Mouse (Mus musculus) T-helper 1 cell (primary cell): Measurements from ENCODE around the gene Nrtn.

Source experiments
- in situ Hi-C: fragments of 300-600 bp; cut with MboI, MseI; formaldehyde crosslinking; loops from one replicate; pipeline ENCODE4 v1.15.1; 2025; ENCODE audit warnings: high pct_unique_total_duplicates

Gene Nrtn

DNA sequence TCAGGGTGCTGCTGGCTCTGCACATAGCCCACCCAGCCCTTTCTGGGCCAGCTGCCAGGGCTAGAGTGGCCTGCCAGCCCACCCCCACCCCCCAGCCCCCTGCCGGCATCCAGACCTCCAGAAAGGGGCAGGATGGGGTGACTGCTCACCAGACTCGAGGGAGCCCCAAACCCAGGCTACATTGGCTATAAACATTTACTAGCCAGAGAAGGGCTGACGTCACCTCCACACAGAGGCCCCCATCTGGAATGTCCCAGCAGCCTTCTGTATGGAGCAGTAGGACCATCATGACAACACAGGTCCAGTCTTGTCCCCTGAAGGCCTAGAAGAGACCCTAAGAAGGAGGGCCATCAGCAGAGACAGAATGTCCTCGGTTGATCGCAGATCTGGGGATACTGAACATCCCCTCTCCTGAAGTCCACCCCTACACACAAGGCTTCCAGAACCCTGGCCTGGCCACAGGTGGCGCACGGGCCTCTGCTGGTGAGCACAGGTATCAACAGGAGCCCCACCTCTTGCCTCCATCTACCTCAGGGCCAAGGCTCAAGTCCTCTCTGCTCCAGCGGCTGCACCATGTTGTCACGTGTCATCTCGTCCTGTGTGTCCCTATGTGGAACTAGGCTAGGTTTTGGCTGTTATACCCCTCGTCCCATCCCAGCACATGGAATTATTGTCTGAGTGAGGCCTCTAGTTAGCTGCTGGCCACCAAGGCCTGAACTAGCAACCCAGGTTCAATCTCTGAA, 33.7 kb downstream of the Nrtn start:
- in situ Hi-C loops: no loop called here

DNA sequence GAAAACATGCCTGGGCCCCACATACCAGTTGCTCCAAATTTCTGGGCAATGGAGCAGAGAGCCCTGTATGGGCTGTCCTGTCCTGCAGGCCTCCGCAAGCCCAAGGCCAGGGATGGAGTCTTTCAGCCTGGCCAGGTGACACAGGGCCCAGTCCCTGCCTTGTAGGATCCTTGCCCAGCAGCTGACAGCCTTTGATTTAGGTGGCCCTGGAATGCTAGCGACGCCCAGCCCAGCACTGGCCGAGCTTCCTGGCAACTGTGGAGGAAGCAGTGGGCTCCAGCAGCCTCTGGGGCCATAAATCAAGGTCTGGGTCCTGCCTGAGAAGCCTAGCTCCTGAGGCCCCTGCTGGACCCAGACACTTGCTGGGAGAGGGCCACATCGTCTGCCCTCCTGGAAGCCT, 34.9 kb downstream of the Nrtn start:
- in situ Hi-C loops: no loop called here

DNA sequence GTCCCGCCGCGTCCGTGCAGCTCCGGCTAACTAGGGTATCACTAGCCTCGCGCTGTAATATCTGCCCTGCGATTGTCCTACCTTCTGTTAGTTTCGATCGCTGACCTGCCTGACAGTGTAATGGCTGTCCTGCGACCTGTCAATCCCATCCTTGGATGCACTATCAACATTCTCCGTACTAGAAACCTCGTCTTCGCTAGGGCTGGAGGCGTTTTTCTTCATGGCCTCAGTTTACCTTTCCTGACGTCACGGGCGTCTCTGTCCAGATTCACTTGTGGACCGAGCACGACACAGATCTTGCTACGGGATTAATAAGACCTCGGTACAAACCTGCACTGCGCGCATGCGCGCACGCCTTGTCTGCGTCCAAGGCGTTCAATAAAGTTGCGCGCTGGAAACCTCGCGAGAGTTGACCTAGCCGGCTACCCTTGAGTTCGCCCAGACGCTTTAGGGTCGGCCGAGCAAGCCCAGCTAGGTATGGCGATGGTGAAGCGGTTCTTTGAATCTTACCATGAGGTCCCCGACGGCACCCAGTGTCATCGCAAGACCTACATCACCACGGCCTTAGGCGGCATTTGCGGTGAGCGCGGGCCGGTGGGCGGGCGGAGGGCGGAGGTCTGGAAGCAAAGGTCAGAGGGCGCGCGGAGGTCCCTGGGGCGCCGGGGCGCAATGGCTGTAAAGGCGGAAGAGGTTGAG, 39.8 kb downstream of the Nrtn start, which contains the start of the genes Ndufa11 and Vmac:
Gene Ndufa11 (plus strand): TSS at position 405 of the 696 bp plus-strand sequence.
Gene Vmac (minus strand): TSS at position 660 of the 696 bp plus-strand sequence.
- in situ Hi-C loops: no loop called here

DNA sequence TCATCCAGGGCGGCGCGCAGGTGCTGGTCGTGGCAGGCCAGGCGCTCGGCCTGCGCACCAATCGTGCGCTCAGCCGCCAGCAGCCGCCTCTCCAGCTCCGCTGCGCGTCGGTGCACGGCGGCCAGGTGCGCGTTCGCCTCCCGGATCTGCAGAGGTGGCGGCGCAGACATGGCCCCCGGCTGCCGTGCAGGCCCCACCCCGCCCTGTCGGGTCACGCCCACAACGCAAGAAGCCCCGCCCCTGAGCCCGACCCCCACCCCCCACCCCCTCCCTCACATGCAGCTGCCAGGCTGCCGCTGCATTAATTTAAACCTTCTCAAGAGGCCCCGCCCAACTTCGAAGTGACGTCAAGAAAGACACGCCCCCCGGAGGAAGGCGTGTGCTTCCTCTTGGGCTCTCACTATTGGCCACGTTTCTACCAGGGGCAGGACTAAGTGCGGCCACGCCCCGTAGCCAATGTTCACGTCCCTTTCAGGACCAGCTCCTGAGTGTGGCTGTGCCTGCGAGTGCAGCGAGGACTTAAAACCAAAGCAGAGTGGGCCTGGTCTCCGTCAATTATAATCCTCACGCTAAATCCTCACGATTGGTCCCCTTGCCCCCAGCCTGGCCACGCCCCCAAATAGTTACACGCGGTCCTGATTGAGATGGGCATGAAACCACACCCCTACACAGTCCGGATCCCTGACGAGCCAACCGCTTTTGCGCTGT, 40.5 kb downstream of the Nrtn start:
- in situ Hi-C loops: no loop called here

DNA sequence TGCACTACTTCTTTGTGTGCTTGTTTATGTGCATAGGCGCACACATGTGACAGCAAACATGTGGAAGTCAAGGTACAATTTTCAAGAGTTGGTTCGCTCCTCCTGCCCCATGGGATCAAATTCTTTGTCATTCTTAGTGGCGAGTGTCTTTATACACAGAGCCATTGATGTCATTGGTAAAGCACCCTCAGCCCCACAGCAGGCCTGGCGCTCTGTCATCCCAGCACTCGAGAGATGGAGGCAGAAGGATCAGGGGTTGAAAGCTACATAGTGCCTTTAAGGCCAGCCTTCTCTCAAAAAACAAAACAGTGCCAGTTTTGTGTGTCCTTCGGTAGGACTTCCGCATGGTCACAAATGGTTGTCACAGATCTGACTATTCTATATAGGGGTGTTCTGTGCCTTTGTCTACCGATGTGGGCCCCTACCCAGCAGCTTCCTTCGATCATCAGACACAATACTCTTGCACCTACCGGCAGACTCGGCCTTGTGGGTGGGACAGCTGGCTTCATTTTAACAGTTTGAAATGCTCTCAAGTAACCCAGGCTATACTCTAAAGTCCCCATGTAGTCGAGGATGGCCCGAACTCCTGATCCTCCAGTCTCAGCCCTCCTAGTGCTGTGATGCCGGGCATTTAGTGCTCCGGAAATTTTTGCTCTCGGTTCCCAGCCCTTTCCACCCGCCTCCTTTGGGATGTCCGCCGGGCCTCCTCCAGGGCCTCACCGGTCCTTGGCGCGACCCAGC, 41.2 kb downstream of the Nrtn start:
- in situ Hi-C loops: no loop called here

DNA sequence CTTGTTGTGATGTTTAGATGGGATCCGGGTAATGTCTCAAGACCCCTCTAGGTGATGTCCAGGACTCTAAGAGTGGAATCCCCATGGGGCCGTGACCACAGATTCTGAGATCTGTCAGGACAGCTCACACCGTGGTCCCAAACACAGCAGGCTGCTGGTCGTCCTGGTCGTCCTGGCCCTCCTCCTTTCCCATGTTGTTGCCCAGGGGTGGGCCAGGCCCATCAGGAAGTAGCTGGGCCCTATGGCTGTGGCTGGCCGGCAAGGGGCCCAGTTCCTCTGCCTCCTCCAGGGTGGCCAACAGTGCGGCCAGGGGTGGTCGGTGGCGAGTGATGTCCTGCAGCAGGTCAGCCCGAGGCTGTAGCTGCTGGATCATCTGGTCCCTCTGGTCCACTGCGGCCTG, 42.0 kb downstream of the Nrtn start:
- in situ Hi-C loops: no loop called here

DNA sequence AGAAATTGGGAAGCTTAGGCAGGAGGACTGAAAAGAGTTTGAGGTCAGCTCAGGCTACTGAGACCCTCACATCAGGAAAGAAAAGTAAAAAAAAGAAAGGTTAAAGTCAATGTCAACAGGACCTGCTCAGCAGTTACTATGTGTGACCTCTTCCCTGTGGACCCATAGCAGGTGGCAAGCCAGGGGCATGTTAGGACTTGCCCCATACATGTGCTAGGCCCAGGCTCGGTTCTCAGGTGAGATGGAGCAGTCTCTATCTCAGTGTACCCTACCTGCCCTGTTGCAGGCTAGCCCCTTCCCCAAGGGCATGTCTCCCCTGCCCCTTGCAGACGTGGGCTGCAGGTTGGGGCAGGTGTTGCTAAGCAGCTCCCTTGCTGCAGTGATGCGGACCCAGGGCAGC, 47.6 kb downstream of the Nrtn start:
- in situ Hi-C loops: no loop called here

DNA sequence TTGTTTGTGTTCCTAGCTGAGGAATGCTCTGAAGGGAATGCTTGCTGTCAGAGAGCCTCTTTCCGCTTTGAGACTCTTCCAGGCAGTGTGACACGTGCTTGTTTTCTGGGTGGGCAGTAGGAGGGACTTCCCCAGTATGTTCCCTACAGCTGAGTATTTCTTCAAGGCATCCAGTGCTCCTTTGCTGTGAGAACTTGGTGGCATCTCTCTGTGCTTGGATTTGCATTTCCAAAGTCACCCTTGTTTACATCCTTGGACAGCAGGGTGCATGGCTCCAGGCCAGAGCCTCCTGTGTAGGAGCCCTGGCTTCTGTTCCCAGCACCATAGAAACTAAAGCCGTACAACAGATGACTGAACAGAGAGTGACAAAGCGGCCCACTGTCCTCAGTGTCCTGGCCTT, 48.6 kb downstream of the Nrtn start:
- in situ Hi-C loops: no loop called here

DNA sequence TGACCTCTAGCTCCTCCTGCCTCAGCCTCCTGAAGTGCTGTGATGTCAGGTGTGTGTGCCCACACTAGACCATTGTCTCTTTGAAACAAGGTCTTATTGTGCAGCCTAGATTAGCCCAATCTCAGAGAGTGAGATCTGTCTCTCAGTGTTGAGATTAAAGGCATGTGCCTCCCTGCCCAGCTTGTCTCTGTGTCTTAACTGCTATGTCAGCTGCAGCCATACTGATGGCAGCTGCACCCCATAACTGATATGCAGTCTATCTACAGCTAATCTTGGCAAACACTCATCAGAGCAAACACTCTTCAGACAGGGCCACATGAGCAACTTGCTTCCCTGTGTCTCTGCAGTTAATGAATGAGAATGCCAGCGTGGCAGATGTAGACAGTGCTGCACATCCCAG, 50.8 kb downstream of the Nrtn start:
- in situ Hi-C loops: no loop called here

DNA sequence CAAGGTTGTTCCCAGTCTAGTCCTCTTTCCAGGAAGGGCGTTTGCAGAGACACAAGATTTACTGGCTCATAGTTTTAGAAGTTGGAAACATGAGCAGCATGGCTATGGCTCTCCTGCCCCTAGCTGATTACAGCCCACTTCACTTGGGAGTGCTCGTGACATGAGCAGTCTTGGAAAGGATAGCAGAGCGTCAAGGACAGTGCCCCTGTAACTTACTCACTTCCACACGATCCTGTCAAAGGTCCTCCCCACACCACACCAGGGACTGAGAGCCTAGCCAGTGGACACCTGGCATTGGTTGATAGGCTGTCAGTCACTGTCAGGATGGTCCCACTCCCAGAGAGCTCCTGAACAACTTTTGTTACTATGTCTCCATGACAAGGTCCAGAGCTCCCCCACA, 54.3 kb downstream of the Nrtn start:
- in situ Hi-C loops: no loop called here
